Mouse (Mus musculus) hindbrain, embryonic 12.5 days (tissue): Measurements from ENCODE around the gene Coro1b. TPM values are rescaled to one million over a fixed set of nuclear protein-coding genes. Genes with fewer than 3 reads are reported as not detected.

Source experiments
- ATAC-seq: fragments of 200-750 bp; cut with Nextera tagmentation; 2 replicates; pipeline ENCODE4 v1.8.0; 2017; ENCODE audit warnings: moderate TSS enrichment; ENCODE audit not compliant: low FRiP score
- H3K27ac ChIP-seq: fragments of 300-500 bp; sonication (generic); 2 replicates; pipeline ENCODE4 v1.5.1; 2016; ENCODE audit warnings: mild to moderate bottlenecking
- H3K27me3 ChIP-seq: fragments of 300-500 bp; sonication (generic); 2 replicates; pipeline ENCODE4 v1.6.1; 2016; ENCODE audit warnings: mild to moderate bottlenecking
- H3K36me3 ChIP-seq: fragments of 300-500 bp; sonication (generic); 2 replicates; pipeline ENCODE4 v1.6.1; 2016; ENCODE audit warnings: mild to moderate bottlenecking
- H3K4me1 ChIP-seq: fragments of 300-500 bp; sonication (generic); 2 replicates; pipeline ENCODE4 v1.6.1; 2016
- H3K4me2 ChIP-seq: fragments of 300-500 bp; sonication (generic); replicated peaks from 2 replicates; pipeline ENCODE4 v1.6.1; 2016; ENCODE audit warnings: mild to moderate bottlenecking
- H3K4me3 ChIP-seq: fragments of 300-500 bp; sonication (generic); 2 replicates; pipeline ENCODE4 v1.5.1; 2016; ENCODE audit warnings: mild to moderate bottlenecking
- H3K9ac ChIP-seq: fragments of 300-500 bp; sonication (generic); 2 replicates; pipeline ENCODE4 v1.6.1; 2016; ENCODE audit warnings: mild to moderate bottlenecking, moderate library complexity
- H3K9me3 ChIP-seq: fragments of 300-500 bp; sonication (generic); replicated peaks from 2 replicates; pipeline ENCODE4 v1.6.1; 2016; ENCODE audit warnings: mild to moderate bottlenecking
- WGBS: fragments of 180-500 bp; shearing (Covaris S2); methylation state at CpG from one replicate; pipeline ENCODE4 v1.1.7; 2016; 5-methylcytosine and 5-hydroxymethylcytosine counted together
- polyA plus RNA-seq: library from polyadenylated mRNA; unstranded; fragments of >200 nt; fragmentation: Nextera tagmentation; extraction: Ambion mirVana; gene quantifications from 2 replicates; pipeline ENCODE4 v1.2.1, GENCODE M21; 2016

Coro1b gene
- polyA plus RNA-seq, 1 experiment from 2014 or later = 128 TPM

DNA sequence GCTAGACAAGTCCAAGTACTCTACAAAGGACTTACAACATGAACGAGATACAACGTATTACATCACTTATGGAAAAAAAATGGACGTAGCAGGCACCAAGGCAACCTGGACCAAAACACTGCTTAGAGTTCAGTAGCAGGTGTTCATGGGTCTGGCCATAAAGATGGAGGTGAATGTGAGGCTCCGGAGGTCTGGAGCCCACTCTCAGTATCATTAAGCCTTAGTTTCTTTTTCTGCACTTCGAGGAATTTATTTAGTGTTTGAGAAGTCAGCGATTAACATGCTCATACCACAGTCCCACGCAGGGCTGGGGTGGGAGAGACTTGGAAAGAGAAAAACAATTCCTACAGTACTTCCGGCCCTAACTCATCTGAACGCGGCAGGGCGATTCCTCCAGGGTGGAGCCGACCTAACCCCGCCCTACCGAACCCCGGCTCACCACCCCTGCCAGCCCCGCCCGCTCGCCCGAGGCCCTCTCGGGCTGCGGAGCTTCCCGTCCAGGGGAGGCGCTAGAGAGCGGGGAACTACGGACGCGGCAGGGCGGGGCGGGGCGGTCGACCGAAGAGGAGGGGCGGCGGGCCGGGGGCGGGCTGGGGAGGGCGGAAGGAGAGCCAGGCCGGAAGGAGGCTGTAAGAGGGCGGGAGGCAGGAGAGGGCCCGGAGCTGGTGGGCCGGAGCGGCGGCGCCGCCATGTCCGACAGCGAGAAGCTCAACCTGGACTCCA lies 43.3 kb downstream of the Coro1b start, which contains the start of gene Ppp1ca:
Gene Ppp1ca (plus strand): TSS at position 538 of the 723 bp plus-strand sequence.
- H3K4me3 ChIP-seq = peak within 1 kb of the TSS; percentile 91
- H3K27ac ChIP-seq = peak within 1 kb of the TSS; percentile 94
- peaks cover 33% of the 10 kb centered on the region for H3K36me3 ChIP-seq
- peak; percentile 92 for ATAC-seq
- H3K27me3 ChIP-seq = 0 out of 2 replicates have a peak, but pooled peaks cover 4% of the 10 kb centered on the region
- H3K9ac ChIP-seq = peak within 1 kb of the TSS; percentile 99
- no peaks in the 10 kb centered on the region for H3K9me3 ChIP-seq
- WGBS = 8% methylated on average over 40 of the region's 47 CpGs
- peaks cover 24% of the 10 kb centered on the region for H3K4me1 ChIP-seq
- H3K4me2 ChIP-seq = peak within 1 kb of the TSS; percentile 83

DNA sequence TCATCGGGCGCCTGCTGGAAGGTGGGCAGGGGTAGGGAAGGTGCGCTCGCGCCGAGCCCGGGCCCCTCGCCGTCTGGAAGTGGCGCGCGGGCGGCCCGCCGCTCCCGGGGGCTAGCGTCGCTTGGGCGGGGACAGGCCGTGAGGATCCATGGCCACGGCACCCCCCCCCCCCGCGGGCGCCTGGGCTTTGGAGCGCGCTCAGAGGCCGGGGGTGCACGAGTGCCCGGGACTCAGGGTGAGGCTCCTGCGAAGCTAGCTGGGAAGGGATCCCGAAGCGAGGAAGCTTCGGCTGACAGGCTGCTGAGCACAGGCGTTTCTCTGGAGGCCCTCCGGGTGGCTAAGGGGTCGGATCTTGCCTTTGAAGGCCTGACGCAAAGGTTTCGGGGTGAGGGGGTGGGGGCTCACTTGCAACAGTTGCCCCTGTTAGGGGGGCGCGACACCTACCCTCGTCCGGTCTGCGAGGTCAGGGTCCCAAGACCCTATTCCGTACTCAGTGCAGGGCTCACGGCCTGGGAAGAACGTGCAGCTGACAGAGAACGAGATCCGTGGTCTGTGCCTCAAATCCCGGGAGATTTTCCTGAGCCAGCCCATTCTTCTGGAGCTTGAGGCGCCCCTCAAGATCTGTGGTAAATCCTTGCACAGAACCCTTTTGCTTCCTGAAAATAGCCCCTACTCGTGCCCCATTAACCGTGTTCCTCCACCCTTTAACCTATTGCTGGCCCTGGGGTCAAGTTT lies 44.0 kb downstream of the Coro1b start:
- H3K4me3 ChIP-seq = peak overlapping the region; percentile 91
- peak overlapping the region; percentile 99 for H3K9ac ChIP-seq
- H3K4me1 ChIP-seq = peaks cover 29% of the 10 kb centered on the region
- 0 out of 2 replicates have a peak, but pooled peaks cover 4% of the 10 kb centered on the region for H3K27me3 ChIP-seq
- peak overlapping the region; percentile 94 for H3K27ac ChIP-seq
- peak; percentile 67 for ATAC-seq
- peak overlapping the region; percentile 83 for H3K4me2 ChIP-seq
- H3K9me3 ChIP-seq = no peaks in the 10 kb centered on the region
- H3K36me3 ChIP-seq = peaks cover 41% of the 10 kb centered on the region
- WGBS = under 1% methylated on average over 45 of the region's 52 CpGs

DNA sequence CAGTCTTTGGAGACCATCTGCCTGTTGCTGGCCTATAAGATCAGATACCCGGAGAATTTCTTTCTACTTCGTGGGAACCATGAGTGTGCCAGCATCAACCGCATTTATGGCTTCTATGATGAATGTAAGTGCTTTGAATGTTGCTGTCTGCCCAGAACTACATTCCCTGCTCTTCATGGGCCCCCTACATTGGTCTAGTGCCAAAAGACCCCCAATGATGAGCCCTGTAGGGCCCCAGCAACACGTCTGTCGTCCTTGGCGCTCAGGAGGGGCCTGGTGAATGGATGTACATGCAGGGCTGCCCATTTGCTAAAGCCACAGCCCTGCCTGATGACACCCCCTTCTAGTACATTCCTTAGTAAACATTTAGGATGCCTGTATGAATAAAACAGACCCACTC lies 44.7 kb downstream of the Coro1b start:
- peak overlapping the region; percentile 91 for H3K4me3 ChIP-seq
- 66% methylated on average over 6 of the region's 6 CpGs for WGBS
- peak overlapping the region; percentile 99 for H3K9ac ChIP-seq
- H3K27me3 ChIP-seq = 0 out of 2 replicates have a peak, but pooled peaks cover under 1% of the 10 kb centered on the region
- peaks cover 48% of the 10 kb centered on the region for H3K36me3 ChIP-seq
- H3K9me3 ChIP-seq = no peaks in the 10 kb centered on the region
- H3K4me2 ChIP-seq = peak overlapping the region; percentile 83
- no peak overlapping the region for H3K27ac ChIP-seq
- peaks cover 29% of the 10 kb centered on the region for H3K4me1 ChIP-seq
- ATAC-seq = no peak

- Histone ChIP-seq H3K9me3 (no peaks in the 10 kb centered on the region), H3K9ac (no peak overlapping the region), H3K27me3 (no peaks in the 10 kb centered on the region), H3K36me3 (peaks cover 51% of the 10 kb centered on the region), H3K4me3 (no peak overlapping the region), H3K4me1 (peaks cover 29% of the 10 kb centered on the region), H3K27ac (no peak overlapping the region), H3K4me2 (no peak overlapping the region)
- WGBS = 91% methylated on average over 8 of the region's 8 CpGs
- ATAC-seq = no peak
These were observed 45.8 kb downstream of the Coro1b start for GRCm38 (mm10) chr19:4194021-4194724.

- no peaks in the 10 kb centered on the region for H3K9me3 ChIP-seq
- no peak overlapping the region for H3K27ac ChIP-seq
- H3K27me3 ChIP-seq = no peaks in the 10 kb centered on the region
- 81% methylated on average over 12 of the region's 12 CpGs for WGBS
- H3K4me3 ChIP-seq = no peak overlapping the region
- peaks cover 55% of the 10 kb centered on the region for H3K36me3 ChIP-seq
- H3K4me1 ChIP-seq = peaks cover 30% of the 10 kb centered on the region
- H3K4me2 ChIP-seq = no peak overlapping the region
- H3K9ac ChIP-seq = peak overlapping the region; percentile 23; the same call in 1 of the 2 replicates
- no peak for ATAC-seq
These were observed 46.6 kb downstream of the Coro1b start for GRCm38 (mm10) chr19:4194776-4195650.

GRCm38 (mm10) chr19:4196048-4196447 lies 47.6 kb downstream of the Coro1b start:
- Histone ChIP-seq H3K4me2 (no peak overlapping the region), H3K4me1 (peaks cover 40% of the 10 kb centered on the region), H3K27ac (no peak overlapping the region), H3K9me3 (no peaks in the 10 kb centered on the region), H3K9ac (no peak overlapping the region), H3K4me3 (no peak overlapping the region), H3K27me3 (no peaks in the 10 kb centered on the region), H3K36me3 (peaks cover 55% of the 10 kb centered on the region)
- no peak for ATAC-seq
- WGBS = 66% methylated on average over 2 of the region's 2 CpGs

- Histone ChIP-seq H3K4me1 (peaks cover 38% of the 10 kb centered on the region), H3K27ac (no peak overlapping the region), H3K4me2 (no peak overlapping the region), H3K9me3 (no peaks in the 10 kb centered on the region), H3K4me3 (no peak overlapping the region), H3K9ac (0 out of 2 replicates have a peak overlapping the region, but pooled peaks have one; percentile 18), H3K27me3 (no peaks in the 10 kb centered on the region), H3K36me3 (peaks cover 55% of the 10 kb centered on the region)
- 58% methylated on average over 5 of the region's 5 CpGs for WGBS
- ATAC-seq = no peak
These were observed 48.1 kb downstream of the Coro1b start for GRCm38 (mm10) chr19:4196548-4196947.

DNA sequence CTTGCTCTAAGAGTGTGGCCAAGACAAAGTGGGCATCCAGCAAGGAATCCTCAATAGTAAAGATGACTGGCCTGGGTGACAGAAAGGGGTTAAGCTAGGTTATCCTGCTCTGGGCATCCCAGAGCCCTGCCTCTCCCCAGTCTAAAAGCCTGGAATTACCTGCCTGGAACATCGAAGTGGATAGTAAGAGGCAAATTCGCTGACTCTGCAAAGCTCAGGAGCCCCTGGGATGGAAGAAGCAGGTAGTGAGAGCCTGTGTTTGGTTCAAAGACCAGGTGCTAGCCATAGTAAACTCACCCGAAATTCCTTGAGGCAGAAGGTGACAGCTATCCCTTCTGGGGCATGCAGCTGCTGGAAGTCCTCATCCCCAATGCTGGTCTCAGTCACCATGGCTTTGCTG lies 48.8 kb downstream of the Coro1b start:
- Histone ChIP-seq H3K9ac (0 out of 2 replicates have a peak overlapping the region, but pooled peaks have one; percentile 18), H3K4me3 (no peak overlapping the region), H3K4me2 (no peak overlapping the region), H3K27me3 (0 out of 2 replicates have a peak, but pooled peaks cover 2% of the 10 kb centered on the region), H3K36me3 (peaks cover 55% of the 10 kb centered on the region), H3K4me1 (peaks cover 43% of the 10 kb centered on the region), H3K27ac (no peak overlapping the region), H3K9me3 (no peaks in the 10 kb centered on the region)
- WGBS = 77% methylated on average over 3 of the region's 3 CpGs
- ATAC-seq = no peak

- peak within 1 kb of the TSS; percentile 41; the same call in 1 of the 2 replicates for H3K27ac ChIP-seq
These were observed 53.0 kb downstream of the Coro1b start, which contains the start of gene Rad9a for GRCm38 (mm10) chr19:4201291-4201909. TSS of gene Rad9a (minus strand) at chr19:4201662.

DNA sequence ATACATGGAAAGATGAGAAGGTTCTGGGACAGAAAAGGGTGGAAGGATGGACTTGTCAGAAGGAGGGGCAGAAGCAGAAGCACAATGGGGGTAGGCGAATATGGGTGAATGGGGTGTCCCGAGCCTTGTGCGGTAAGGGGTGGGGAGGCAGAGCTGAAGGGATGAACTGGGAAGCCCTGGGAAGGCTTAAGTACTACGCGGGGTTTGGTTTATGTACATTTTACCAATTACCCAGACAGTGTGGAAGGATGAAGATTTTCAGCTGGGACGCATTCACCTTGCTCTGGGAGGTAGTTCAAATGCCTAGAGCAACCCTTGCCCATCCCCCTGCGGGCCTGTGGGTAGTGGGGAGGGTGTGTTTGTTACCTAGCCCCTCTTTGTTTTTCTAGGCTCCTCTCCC lies 53.7 kb downstream of the Coro1b start:
- Histone ChIP-seq H3K4me3 (peak overlapping the region; percentile 53), H3K4me1 (peaks cover 24% of the 10 kb centered on the region), H3K27ac (no peak overlapping the region), H3K36me3 (peaks cover 17% of the 10 kb centered on the region), H3K9me3 (no peaks in the 10 kb centered on the region), H3K4me2 (peak overlapping the region; percentile 94), H3K27me3 (peaks cover 20% of the 10 kb centered on the region), H3K9ac (peak overlapping the region; percentile 80)
- 31% methylated on average over 7 of the region's 7 CpGs for WGBS
- peak; percentile 36; the same call in 1 of the 2 replicates for ATAC-seq

More at GRCm38 (mm10) chr19:4201291-4201909, 53.0 kb downstream of the Coro1b start, which contains the start of gene Rad9a:
- Histone ChIP-seq H3K36me3 (peaks cover 25% of the 10 kb centered on the region), H3K4me3 (peak within 1 kb of the TSS; percentile 53), H3K9me3 (no peaks in the 10 kb centered on the region), H3K4me1 (peaks cover 31% of the 10 kb centered on the region), H3K27me3 (peaks cover 19% of the 10 kb centered on the region), H3K4me2 (peak within 1 kb of the TSS; percentile 94), H3K9ac (peak within 1 kb of the TSS; percentile 80)
- WGBS = under 1% methylated on average over 34 of the region's 34 CpGs
- ATAC-seq = peak; percentile 85

GRCm38 (mm10) chr19:4203148-4203547 lies 54.7 kb downstream of the Coro1b start:
- 68% methylated on average over 3 of the region's 3 CpGs for WGBS
- Histone ChIP-seq H3K4me2 (no peak overlapping the region), H3K4me1 (peaks cover 24% of the 10 kb centered on the region), H3K27ac (no peak overlapping the region), H3K4me3 (no peak overlapping the region), H3K9ac (no peak overlapping the region), H3K36me3 (peaks cover 7% of the 10 kb centered on the region), H3K27me3 (peaks cover 20% of the 10 kb centered on the region), H3K9me3 (no peaks in the 10 kb centered on the region)
- no peak for ATAC-seq
